Mouse (Mus musculus): Measurements from ENCODE around the gene Gm9821. TPM values are rescaled to one million over a fixed set of nuclear protein-coding genes. Genes with fewer than 3 reads are reported as not detected.

Gene Gm9821
- polyA plus RNA-seq, 1 experiment from 2014 or later = 3.4 TPM

GRCm38 (mm10) chr2:91925442-91925841 is 20.1 kb upstream of the Gm9821 start:
- DNase-seq (ENCODE audit: low spot score) = no peak

DNA sequence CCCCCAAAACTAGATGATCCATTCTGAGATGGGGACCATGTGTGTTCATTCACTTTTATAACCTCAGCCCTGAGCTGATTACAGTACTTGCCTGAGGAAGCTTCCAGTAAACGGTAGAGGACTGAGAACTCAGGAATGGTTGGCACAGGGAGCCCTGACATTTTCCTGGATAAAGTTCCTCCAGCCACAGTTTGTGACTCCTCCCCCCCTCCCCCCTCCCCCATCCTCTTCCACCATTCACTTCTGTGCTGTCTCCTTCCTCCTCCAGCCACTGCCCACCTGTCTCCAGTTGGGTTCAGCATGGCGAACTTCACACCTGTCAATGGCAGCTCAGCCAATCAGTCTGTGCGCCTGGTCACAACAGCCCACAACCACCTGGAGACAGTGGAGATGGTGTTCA is 18.6 kb upstream of the Gm9821 start, which contains the start of gene Chrm4:
Gene Chrm4, plus strand, starts transcription at position 301 of the 400 bp plus-strand sequence.
- no peak for DNase-seq (ENCODE audit: low spot score)

DNA sequence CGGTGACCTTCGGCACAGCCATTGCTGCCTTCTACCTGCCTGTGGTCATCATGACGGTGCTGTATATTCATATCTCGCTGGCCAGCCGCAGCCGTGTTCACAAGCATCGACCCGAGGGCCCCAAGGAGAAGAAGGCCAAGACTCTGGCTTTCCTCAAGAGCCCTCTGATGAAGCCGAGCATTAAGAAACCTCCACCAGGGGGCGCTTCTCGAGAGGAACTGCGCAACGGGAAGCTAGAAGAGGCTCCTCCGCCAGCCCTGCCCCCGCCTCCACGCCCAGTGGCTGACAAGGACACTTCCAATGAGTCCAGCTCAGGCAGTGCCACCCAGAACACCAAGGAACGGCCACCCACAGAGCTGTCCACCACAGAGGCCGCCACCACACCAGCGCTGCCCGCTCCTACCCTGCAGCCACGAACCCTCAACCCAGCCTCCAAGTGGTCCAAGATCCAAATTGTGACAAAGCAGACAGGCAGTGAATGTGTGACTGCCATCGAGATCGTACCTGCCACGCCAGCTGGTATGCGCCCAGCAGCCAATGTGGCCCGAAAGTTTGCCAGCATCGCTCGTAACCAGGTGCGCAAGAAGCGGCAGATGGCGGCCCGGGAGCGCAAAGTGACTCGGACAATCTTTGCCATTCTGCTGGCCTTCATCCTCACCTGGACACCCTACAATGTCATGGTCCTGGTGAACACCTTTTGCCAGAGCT is 17.5 kb upstream of the Gm9821 start:
- DNase-seq (ENCODE audit: low spot score) = peak; percentile 78

DNA sequence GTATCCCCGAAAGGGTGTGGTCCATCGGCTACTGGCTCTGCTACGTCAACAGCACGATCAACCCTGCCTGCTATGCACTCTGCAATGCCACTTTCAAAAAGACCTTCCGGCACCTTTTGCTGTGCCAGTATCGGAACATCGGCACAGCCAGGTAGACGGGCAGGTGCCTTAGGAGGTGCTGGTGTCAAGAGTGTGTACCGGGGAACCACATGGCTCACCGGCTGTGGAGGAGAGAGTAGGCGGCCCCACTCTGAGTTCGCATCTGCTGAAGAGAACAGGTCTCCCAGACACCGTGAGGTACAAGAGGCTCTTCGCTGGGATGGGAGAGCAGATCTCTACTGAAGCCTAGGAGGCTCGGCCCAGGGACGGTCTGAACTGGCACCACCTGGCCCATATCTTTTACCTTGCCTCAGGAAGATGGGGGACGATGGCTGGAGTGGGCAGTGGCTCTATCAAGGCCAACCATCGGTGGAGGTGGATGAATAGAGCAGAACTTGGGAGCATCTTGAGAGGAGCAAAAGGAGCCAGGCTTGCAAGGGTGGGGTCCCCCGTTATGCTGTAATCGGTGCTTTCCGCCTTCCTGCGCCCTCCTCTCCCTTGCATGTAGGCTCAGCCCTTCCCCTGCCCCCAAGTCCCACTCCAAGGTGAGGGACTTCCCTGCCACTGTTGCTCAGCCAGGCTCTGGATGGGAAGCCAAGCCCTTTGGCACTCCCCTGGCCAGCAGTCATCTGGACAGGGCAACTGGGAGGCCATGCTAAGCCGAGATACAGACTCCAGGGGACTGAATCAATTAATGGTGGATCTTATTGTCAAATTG is 16.8 kb upstream of the Gm9821 start:
- DNase-seq (ENCODE audit: low spot score) = no peak

DNA sequence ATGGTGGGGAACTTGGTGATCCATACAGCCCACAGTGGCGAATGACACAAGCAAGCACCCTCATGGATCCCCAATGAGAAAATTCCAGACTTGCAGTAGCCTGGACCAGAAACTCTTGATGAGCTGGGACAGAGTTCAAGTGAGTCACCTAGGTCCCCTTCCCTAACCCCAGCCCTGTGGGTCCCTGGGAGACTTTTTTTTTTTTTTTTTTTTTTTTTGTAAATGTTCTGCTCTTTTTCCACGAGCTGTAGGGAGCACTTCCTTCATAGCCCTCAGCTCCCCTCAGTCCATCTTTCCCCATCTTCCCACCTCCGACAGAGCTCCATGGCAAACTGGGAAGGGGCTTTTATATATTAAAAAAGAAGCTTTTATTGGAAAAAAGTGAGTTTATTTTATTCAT is 16.0 kb upstream of the Gm9821 start:
- no peak for DNase-seq (ENCODE audit: low spot score)

DNA sequence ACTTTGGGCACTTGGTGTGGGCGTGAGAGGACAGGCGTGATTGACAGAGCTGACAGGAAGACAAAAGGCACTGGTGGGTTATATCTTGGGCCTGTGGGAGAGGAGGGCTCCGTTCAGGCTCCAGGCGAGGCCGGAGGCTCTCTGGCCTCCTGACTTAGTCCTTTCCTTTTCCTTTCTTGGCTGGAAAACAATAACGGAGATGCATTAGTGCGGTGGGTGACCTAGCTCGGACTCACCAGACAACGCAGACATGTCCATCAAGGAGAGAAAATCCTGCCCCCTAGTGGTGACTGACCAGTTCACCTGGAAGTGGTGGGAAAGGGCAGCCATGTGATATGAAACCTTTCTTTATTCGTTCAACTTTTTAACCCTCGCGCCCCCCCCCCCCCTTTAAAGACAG is 15.6 kb upstream of the Gm9821 start:
- peak; percentile 53 for DNase-seq (ENCODE audit: low spot score)

DNA sequence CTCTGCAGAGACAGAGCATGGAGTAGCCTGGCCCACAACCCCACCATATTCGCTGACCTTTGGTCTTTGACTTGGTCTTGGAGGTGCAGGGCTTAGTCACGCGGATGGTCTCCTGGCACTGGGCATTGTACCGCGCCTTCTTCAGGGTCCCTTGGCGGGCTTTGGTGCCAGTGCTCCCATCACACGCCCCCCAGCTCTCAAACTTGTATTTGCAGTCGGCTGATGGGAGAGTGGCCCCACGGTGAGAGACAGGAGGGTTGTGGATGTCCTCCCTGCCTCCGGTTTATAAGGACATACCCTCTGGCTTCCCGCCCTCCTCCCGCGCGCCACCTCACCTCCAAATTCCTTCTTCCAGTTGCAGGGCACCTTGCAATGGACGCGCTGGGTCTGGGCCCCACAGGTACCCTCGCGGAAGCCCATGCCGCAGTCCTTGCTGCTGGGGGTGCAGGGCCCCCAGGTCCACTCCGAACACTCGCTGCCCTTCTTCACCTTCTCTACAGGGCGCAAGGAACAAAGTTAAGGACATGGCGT is 14.7 kb upstream of the Gm9821 start:
- no peak for DNase-seq (ENCODE audit: low spot score)

DNA sequence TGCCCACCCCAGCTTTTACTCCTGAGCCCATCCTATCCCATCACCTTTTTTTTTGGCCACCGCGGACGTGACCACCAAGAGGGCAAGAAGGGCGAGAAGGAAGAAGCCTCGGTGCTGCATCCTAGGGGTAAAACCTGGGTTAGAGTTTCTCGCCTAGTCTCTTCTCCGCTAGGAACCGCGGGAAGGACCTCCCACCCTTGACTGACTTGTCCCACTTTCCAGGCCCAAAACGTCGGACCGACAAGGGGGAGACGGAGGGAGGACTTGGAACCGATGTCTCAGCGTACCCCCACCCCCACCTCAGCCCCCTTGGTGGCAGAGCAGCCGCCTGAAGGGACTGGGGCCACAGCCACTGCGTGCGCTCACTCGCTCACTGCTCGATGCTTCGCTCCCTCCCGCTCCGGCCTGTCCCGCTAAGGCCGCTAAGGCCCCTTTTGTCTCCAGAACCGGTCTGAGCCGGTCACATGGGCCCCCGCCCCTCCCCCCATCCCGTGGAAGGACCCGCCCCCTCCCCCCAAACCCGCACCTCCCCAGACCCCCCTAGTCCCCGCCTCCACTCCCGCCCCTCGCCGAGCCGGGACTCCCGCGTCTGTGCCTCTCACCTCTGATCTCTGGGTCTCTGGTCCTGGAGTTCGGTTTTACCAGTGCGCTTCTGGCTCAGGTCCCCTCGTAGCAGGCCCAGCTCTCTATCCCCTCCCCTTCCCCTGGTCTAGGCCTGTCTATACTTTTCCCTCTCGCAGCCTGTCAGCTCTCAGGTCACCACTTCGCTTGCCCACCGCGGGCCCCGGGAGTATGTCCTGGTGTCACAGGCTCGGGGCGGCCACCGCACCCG is 14.0 kb upstream of the Gm9821 start:
- no peak for DNase-seq (ENCODE audit: low spot score)

DNA sequence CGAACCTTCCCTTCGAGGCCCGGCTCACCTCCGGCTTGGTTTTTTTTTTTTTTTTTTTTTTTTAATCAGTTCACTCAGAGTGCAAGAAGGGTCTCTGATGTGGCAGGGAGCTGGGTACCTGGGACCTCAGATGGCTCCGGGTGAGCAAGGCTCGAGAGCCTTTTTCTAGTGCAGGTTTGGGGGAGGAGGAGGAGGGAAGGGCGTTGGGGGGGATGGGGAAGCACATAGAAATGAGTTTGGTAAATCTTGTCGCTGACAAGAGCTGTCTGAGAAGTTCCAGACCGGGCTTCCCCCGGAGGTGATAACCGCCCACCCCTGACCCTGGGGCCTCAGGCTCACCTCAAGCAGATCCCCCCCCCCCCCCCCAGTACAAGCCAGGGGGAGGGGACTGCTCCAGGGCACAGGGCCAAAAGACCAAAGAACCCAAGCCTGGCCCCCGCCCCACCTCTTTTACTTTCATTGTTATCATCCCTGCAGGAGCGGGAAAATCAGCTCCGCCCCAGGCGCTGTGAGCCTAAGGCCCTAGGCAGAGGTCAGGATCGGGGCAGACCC is 13.3 kb upstream of the Gm9821 start, which contains the start of gene Mdk:
Gene Mdk, minus strand, starts transcription at position 138 of the 552 bp plus-strand sequence.
- DNase-seq (ENCODE audit: low spot score) = no peak

GRCm38 (mm10) chr2:91932737-91933350 is 12.7 kb upstream of the Gm9821 start:
- no peak for DNase-seq (ENCODE audit: low spot score)

DNA sequence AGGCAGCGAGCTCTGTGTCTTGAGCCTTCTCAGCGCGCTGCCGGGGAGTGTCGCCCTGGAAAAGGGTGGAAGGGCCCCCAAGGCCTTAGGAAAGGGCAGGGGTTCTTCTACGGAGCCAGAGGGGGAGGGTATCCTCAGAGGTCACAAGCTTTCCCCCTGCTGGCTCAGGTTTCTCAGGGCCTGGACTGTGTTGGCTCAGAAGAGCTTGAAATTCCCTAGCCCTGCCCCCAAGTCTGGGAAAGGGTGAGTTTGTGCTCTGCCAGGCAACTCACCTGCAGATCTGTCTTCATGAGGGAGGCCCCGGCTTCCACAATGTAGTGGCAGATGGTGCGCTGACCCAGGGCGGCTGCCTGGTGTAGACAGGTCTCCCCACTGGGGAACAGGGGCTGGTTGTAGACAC is 12.0 kb upstream of the Gm9821 start:
- DNase-seq (ENCODE audit: low spot score) = no peak

DNA sequence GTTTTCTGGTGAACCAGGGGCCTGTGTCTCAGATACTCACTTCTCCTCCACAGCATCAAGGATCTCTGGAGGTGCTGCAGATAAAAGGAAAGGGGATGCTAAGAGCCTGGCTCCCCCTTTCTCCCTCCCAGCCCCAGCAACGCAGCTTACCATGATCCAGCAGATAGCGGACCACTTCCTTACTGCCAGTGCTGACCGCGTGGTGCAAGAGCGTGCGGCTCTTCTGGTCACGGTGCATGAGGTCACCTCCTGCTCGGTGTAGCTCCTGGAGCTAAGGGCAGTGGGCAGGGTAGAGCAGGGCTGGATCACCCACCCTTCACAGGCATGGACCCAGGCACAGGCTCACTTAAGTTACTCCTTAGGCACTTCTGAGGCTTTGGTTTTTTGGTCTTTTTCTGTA is 11.5 kb upstream of the Gm9821 start:
- no peak for DNase-seq (ENCODE audit: low spot score)

DNA sequence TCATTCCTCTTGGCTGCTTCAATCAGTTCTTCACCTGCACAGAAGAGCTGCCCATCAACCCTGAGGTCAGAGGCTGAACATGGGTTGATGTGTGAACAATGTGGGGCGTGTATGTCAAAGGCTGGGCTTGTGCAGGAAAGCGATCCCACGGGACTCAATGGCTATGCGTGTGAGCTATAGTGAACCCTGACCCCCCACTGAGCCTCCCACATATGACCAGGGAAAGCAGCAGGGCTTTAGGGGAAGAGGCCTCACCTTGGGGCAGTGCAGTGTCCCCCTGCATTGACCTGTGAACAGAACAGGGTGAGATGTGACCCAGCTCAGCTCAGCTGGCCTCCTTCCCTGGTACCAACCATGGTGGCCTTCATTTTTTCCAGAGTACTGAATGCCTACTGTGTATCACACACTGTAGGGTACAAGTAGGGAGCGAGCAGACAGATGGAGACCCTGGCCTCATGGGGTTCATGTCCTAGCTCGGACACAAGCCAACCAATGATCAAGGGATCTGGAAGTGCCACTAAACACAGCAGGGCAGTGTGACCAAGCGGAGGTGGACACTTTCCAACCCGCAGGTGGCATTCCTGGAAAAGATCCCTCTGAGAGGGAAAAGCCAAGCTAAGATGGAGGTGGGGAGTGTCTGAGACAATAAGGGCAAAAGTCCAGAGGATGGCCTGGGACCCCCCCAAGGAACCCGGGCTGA is 10.5 kb upstream of the Gm9821 start:
- DNase-seq (ENCODE audit: low spot score) = no peak

DNA sequence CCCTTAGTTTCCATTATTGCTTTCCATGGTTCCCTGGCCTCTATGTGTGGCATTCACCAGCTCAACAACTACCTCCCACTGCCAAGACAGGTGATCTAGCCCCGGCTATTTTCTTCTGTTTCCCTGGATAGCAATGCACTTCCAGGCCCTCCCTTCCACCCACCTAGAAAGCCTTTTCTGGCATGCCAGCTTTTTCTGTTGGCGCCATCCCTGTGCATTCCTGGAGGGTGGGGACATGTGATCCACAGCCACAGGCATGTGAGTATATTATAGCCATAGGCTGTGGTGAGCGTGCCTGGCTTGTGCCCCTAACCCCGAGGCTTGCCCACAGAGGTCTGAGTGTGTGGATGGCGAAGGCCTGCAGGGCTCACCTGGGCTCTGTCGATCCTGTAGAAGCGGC is 9.3 kb upstream of the Gm9821 start:
- no peak for DNase-seq (ENCODE audit: low spot score)

DNA sequence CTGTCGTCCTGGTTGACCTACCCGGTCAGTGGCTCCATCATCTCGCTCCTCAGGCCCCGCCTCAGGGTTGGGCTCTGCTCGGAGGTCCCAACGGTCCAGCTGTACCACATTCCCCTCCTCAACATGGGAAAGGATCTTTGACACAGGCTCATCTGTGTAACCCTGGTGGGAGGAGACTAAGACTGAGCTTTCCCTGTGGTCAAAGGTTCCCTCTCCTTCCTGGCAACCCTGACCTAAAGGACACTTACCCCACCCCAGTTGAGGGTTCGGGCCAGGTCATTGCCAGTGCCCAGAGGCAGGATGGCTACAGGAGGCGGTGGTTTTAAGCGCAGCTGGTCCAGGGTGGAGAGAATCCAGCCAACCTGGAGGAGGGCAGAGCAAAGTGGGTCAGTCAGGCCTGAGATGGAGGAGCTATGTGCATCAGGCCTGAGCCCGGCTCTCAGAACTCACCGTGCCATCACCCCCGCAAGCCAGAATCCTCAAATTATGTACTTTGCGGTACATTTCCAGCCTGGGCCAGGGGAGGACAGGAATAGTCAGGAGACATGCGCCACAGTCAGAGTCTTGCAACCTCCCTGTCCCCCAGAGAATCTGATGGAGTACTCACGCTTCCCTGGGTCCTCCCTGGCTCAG is 6.1 kb upstream of the Gm9821 start:
- no peak for DNase-seq (ENCODE audit: low spot score)

GRCm38 (mm10) chr2:91942356-91942755 is 3.1 kb upstream of the Gm9821 start:
- no peak for DNase-seq (ENCODE audit: low spot score)

- DNase-seq (ENCODE audit: low spot score) = peak; percentile 87
Observed at GRCm38 (mm10) chr2:91944170-91944950, 1.1 kb upstream of the Gm9821 start.

- no peak for DNase-seq (ENCODE audit: low spot score)
Observed at GRCm38 (mm10) chr2:91946836-91947235, 1.3 kb downstream of the Gm9821 start.

All from thymus, postnatal 0 days (tissue).